Mouse (Mus musculus) spleen, postnatal 36 days (tissue): Measurements from ENCODE around the gene Ndufs1.

Experiments used
- DNase-seq, 2 experiments: peaks; one replicate each; pipeline ENCODE4 v3.0.0; 2022; ENCODE audit warnings: low spot score in 2 of 2, mixed read lengths in 1 of 2

Ndufs1 gene

DNA sequence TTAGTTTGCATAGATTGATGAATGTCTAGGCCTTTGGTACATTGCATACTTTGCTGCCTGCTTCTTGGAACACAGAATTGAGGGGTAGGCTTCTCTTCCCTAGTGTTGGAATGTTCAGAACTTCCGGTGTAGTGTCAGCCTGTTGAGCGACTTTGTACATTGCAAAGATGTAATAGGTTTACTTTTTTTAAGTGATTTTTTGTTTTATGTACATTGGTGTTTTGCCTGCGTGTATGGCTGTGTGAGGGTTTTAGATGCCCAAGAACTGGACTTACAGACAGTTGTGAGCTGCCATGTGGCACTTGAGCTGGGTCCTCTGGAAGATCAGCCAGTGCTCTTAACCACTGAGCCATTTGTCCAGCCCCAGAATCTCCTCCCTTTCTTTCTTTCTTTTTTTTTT lies 61.1 kb downstream of the Ndufs1 start:
- DNase-seq = no peak

GRCm38 (mm10) chr1:63115096-63115495 lies 61.5 kb downstream of the Ndufs1 start:
- no peak for DNase-seq

- DNase-seq = peak; percentile 86 to 88
Observed at GRCm38 (mm10) chr1:63114136-63114781, 62.4 kb downstream of the Ndufs1 start, which contains the start of gene Ino80d. Gene Ino80d, minus strand, starts transcription at chr1:63114667.

GRCm38 (mm10) chr1:63113274-63114135 lies 63.1 kb downstream of the Ndufs1 start:
- peak; percentile 68 to 69 for DNase-seq

GRCm38 (mm10) chr1:63112865-63113261 lies 63.8 kb downstream of the Ndufs1 start:
- peak; percentile 31 to 33 for DNase-seq

- no peak for DNase-seq
Observed at GRCm38 (mm10) chr1:63112151-63112864, 64.3 kb downstream of the Ndufs1 start.

DNA sequence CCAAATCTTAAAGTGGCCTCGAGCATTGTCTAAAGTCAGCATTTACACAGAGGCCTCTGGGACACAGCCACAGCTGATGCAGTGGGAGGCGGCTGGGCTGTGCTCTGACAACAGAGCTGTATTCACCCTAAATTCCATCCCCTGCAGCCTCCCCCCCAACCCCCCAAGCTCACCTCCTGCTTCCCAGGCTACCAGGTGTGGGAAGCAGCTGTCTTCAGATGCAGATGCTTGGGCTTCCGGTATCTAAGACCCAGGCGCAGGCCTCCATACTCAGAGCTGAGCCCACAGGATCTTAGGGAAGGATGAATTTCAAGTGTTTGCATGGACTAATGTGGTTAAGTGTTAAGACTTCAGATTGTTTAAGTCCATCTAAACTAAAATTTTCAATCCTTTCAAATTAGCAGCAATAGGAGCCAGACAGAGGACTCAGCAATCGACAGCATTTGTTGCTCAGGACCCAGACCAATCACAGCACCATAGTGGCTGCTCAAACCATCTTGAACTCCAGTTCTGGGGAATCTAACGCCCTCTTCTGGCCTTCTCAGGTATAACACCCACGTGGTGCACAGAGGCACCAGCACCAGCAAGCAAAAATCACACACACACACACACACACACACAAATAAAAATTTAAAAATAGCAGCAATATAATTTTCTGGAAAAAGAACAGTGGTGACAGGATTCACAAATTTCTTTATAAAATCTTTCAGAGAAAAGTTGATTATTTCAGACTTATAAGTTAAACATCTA lies 65.9 kb downstream of the Ndufs1 start:
- DNase-seq = peak in 1 of 2 experiments; percentile 25

- DNase-seq = no peak
Observed at GRCm38 (mm10) chr1:63107614-63108327, 68.9 kb downstream of the Ndufs1 start.

DNA sequence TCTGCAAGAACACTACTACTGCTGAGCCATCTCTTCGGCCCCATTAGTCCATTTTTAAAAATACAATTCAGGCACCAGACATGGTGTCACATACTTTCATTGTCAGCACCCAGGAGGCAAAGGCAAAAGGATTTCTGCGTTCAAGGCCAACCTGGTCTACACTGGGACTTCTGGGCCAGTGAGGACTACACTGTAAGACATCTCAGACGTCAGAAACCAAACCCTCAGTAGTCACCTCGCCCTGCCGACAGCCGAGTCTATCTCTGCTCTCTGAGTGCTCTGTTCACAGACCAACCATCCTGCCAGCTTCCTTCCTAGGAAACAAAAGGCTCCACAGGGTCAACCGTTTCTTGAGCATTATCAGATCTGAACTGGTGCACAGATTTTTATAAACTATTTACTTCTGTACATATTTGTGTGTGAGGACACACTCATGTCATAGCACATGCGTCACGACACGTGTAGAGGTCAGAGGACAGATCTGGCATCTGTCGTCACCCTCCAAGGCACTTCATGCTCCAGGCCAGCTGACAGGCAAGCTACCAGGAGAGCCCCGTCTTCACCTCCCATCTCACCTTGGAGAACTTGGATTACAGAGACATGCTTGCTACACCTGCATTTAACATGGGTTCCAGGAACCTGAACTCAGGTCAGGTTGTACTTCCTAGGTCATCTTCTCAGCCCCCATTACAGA lies 73.7 kb downstream of the Ndufs1 start:
- DNase-seq = no peak

DNA sequence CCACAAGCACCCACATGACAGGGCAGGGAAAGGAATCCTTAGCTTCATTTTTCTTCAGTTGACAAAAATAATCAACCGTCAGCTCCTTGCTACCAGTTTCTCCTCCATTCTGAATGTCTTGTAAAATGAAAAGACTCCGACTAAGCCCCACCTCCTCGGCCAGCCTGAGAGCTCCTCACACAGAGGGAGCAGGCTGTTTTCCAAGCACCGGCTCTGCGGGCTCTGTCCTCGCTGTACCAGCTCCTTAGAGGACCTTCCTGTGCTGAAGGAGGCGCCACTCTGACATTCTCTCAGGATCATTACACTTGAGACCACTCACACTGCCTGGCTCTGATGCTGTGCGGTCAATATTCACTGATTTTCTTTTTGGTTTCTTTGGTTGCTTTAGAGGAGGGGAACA lies 76.4 kb downstream of the Ndufs1 start:
- DNase-seq = no peak

GRCm38 (mm10) chr1:63098831-63099230 lies 77.8 kb downstream of the Ndufs1 start:
- no peak for DNase-seq

DNA sequence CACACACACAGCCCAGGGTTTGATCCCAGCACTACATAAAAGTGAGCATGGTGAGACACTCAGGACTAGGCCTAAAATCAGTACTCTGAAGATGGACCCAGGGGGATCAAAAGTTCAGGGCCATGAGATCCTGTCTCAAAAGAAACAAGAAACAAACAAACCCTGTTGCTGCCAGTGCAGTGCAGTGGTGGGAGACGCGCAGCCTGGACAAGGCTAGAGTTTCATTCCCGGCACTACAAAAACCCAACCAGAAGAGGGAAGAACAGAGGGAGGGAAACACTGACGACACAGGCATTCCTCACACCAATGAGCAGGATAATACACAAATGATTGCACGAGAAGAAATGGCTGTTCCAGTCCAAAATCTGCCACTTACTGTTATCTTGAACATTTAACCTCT lies 80.6 kb downstream of the Ndufs1 start:
- DNase-seq = no peak
